Comparison of ENCODE assay signal across 8 mouse cellular contexts in the genomic region with DNA sequence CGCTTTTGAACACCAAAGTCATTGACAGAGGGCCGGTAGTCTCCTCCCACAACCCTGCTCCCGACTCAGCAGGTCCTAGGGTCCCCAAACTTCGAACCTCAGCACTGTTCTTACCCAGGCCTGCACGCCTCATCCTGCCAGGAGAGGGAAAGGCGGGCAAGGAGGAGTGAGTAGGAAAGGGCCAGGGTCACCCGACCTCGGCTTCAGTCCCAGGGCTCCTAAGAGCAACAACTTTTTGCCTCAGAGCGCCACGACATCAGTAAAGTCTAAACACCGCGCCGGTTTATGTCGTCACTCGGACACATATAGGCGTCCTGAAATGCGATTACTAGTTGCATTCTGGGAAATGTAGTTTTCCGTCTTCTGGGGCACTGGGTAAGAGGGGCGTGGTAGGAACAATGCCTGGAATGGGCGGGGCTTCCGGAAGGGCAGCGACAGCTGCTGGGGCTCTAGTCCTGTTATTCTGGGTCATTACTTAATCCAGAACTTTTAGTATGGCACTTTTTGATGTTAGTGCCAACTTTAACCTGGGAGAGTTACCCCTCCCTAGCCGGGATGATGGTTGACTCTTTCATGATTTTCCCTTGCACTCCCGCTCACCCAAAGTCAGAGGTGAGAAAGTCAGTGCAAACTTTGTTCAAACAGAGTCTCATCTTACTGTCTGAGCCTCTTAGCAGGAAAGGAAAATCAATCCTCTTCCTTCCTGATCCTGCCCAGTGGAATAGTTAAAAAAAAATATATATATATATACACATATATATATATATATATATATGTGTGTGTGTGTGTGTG. TPM values are rescaled to one million over a fixed set of nuclear protein-coding genes. Genes with fewer than 3 reads are reported as not detected.
A peak's percentile ranks its signal among the peaks of the same experiment; 100 is the strongest.
DNase-seq lines count a peak whose midpoint lies in the region; ATAC-seq lines count a peak whose summit lies in the region.

A gene (minus strand): TSS at position 310 of the 792 bp plus-strand sequence.

- ATAC-seq in forebrain, embryonic 14.5 days: peak; percentile 100
- peak; percentile 100 for ATAC-seq in neural tube, embryonic 15.5 days (ENCODE audit: low FRiP score)

- 1% methylated on average over 24 of the region's 24 CpGs for WGBS in forebrain, embryonic 14.5 days
- 2% methylated on average over 24 of the region's 24 CpGs for WGBS in neural tube, embryonic 15.5 days

- H3K36me3 ChIP-seq in forebrain, embryonic 14.5 days (ENCODE audit: control insufficient read depth, insufficient read depth, low read length): no peaks in the 10 kb centered on the region
- no peaks in the 10 kb centered on the region for H3K36me3 ChIP-seq in neural tube, embryonic 15.5 days

- H3K9ac ChIP-seq in forebrain, embryonic 14.5 days (ENCODE audit: low read length): peak within 1 kb of the TSS; percentile 71
- H3K9ac ChIP-seq in neural tube, embryonic 15.5 days (replicated peaks): peak within 1 kb of the TSS; percentile 54

- H3K4me1 ChIP-seq in forebrain, embryonic 14.5 days (ENCODE audit: control insufficient read depth, insufficient read depth, low read length): peaks cover 5% of the 10 kb centered on the region
- H3K4me1 ChIP-seq in neural tube, embryonic 15.5 days: peaks cover 5% of the 10 kb centered on the region

- H3K9me3 ChIP-seq in forebrain, embryonic 14.5 days (replicated peaks; ENCODE audit: control insufficient read depth, low read length): no peaks in the 10 kb centered on the region
- H3K9me3 ChIP-seq in neural tube, embryonic 15.5 days (replicated peaks): no peaks in the 10 kb centered on the region

- no peaks in the 10 kb centered on the region for H3K27me3 ChIP-seq in forebrain, embryonic 14.5 days (replicated peaks; ENCODE audit: control insufficient read depth, insufficient read depth, low read length)
- H3K27me3 ChIP-seq in neural tube, embryonic 15.5 days (replicated peaks): no peaks in the 10 kb centered on the region

- H3K4me3 ChIP-seq in forebrain, embryonic 14.5 days (ENCODE audit: low read depth, low read length): peak within 1 kb of the TSS; percentile 60
- H3K4me3 ChIP-seq in neural tube, embryonic 15.5 days (replicated peaks): peak within 1 kb of the TSS; percentile 80

- intact Hi-C loops in heart, postnatal 14 days (cut with DNase I): loop anchor here (5.0 to 10.0 kb wide), 2 partner anchors 85 to 172 kb away; a partner anchor contains a TSS

- no peak within 1 kb of the TSS for H3K27ac ChIP-seq in forebrain, embryonic 14.5 days (ENCODE audit: low read depth, low read length)
- H3K27ac ChIP-seq in neural tube, embryonic 15.5 days (replicated peaks): 0 out of 2 replicates have a peak within 1 kb of the TSS, but pooled peaks have one; percentile 38

- peak; percentile 97 for DNase-seq in ES-CJ7 (ENCODE audit: low read depth, low spot score)
- DNase-seq in cerebellum, adult 11 months: peak; percentile 73
- peak; percentile 99 for DNase-seq in forebrain, embryonic 14.5 days (ENCODE audit: low spot score)
- DNase-seq in heart, postnatal 14 days: peak; percentile 88 to 92
- peak; percentile 91 for DNase-seq in layer of hippocampus, adult 11-12 months (ENCODE audit: low spot score)
- peak; percentile 93 to 94 for DNase-seq in lung, adult 18-20 months
- DNase-seq in testis, postnatal 14 days (ENCODE audit: low spot score): peak; percentile 91

- peak within 1 kb of the TSS; percentile 63 for H3K4me2 ChIP-seq in forebrain, embryonic 14.5 days (ENCODE audit: low read length)
- peak within 1 kb of the TSS; percentile 65 for H3K4me2 ChIP-seq in neural tube, embryonic 15.5 days

RNA-seq across cellular contexts. Expression of the gene that starts here (rescaled TPM):
- 38.0 and 40.3 TPM in 2 replicates for polyA plus RNA-seq in forebrain, embryonic 14.5 days (2014; fragmentation: Nextera tagmentation; extraction: Ambion mirVana)
- total RNA-seq in heart, postnatal 14 days (2021): 10 to 100 TPM; 21.3 to 24.2 TPM
- polyA plus RNA-seq in neural tube, embryonic 15.5 days (2015; fragmentation: Nextera tagmentation; extraction: Ambion mirVana): 31.3 and 41.8 TPM in 2 replicates
